Mouse (Mus musculus) 416B (cell line): ENCODE measurements at regions not wholly inside any gene's neighbourhood (a gene's known extent, or its start where the extent isn't known, plus 50 kb on each side); places are given as distances from the start of the nearest gene placed in this dataset.

Experiments used
- DNase-seq: peaks from one replicate; pipeline ENCODE4 v3.0.0; 2011; ENCODE audit warnings: low read depth

GRCm38 (mm10) chrX:108929494-108929893 is 83.7 kb downstream of the Hmgn5 start:
- DNase-seq = peak; percentile 13
